Mouse (Mus musculus): ENCODE results near the gene Pitpnc1. TPM values are rescaled to one million over a fixed set of nuclear protein-coding genes. Genes with fewer than 3 reads are reported as not detected.

Gene Pitpnc1
- polyA plus RNA-seq, 1 experiment from 2014 or later = 37.1 TPM

DNA sequence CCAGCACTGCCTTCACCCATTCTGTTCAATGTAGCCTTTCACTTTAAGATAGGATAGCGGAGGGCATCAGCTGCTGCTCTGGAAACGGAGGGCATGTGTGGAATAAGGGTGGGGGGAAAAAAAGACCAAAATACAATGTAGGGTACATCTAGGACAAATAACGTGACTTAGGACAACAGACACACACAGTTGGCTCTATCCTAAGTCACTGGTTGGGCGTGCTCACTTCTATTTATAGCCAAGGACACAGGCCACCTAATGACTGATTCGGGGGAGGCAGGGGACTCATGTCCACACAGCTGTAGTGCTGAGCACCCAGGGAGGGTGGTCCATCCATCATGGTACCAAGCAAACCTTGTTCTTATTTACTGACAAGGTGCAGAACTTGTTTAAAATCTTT lies 245.2 kb downstream of the Pitpnc1 start:
- Histone ChIP-seq H3K27ac (no peak overlapping the region), H3K36me3 (peaks cover 48% of the 10 kb centered on the region), H3K27me3 (ENCODE audit: low read depth, poor library complexity, severe bottlenecking) (no peaks in the 10 kb centered on the region), H3K4me3 (no peak overlapping the region), H3K4me1 (peaks cover 33% of the 10 kb centered on the region), H3K9me3 (replicated peaks) (no peaks in the 10 kb centered on the region)
- DNase-seq (ENCODE audit: low spot score) = no peak
- 91% methylated on average over 5 of the region's 5 CpGs for WGBS

DNA sequence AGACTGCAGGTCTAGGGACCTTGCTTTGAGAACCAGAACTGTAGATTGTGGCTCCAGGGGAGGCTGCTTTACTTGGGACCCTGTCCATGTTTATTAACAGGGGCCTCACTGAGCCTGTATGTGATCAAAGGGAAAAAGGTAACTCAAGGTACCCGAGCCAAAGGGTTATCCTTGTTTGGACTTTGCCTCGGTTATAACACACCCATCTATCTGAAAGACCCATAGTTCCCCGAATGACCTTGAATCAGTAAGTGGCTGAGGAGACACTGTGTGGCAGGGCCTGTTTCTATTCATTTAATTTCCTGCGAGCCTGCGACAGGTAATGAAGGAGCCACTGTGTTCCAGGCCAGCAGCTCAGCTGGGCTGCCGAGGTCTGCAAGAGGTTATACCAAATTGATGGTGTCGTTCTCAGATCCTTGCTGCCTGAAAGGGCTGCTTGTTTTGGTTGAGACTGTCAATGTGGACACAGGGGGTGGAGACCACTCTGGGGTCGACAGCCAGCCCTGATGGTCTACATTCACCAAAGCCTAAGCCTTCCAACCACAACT lies 246.8 kb downstream of the Pitpnc1 start:
- DNase-seq (ENCODE audit: low spot score) = no peak
- Histone ChIP-seq H3K4me1 (peaks cover 24% of the 10 kb centered on the region), H3K27ac (no peak overlapping the region), H3K9me3 (replicated peaks) (no peaks in the 10 kb centered on the region), H3K36me3 (peaks cover 50% of the 10 kb centered on the region), H3K4me3 (no peak overlapping the region), H3K27me3 (ENCODE audit: low read depth, poor library complexity, severe bottlenecking) (no peaks in the 10 kb centered on the region)
- WGBS = 63% methylated on average over 8 of the region's 8 CpGs

DNA sequence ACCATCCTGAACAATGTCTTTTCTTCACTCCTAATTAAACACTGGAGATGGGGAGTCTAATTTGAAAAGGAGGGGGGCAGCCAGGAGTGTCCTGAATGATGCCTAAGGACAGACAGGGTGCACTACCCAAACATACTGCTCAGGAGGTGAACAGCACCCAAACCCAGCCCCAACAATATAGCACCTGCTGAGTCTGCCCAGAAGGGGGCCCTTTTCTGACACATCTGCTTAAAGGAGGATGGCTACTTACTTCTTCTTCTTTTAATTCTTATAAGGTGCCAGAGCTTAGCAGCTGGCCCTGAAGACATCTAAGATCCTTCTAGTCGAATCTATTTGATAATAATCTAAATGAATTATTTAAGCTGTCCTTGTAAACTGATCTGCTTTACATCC lies 247.3 kb downstream of the Pitpnc1 start:
- no peaks in the 10 kb centered on the region for H3K27me3 ChIP-seq (ENCODE audit: low read depth, poor library complexity, severe bottlenecking)
- 86% methylated on average over 1 of the region's 1 CpGs for WGBS

DNA sequence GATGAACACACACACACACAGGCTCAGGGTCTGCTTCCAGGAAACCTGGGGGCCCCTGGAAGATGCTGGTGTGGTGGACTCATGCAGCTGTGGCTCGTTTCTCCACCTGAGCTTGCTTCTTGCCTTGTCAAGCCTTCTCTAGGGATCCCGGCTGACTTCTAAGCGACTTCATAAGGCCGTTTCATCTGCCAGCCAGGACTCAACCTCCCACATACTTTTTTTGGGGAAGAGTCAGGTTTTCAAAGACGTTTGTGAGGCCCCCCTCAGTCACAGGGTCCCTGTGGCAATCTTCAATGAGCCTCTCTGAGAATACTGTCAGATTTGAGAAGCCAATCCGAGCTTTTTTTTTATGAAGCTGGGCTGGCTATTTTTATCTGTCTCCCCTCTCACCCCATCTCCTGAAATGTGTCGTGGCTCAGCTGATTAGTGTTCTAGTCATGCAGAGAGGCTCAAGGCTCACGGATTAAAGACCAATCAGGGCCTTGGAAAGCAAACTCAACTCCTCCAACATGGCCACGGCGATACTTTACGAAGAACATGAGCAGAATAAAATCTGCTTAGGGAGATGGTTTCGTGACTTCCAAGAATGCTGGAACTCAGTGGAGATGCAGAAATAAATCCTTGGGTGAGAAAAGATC lies 247.8 kb downstream of the Pitpnc1 start:
- Histone ChIP-seq H3K4me3 (no peak overlapping the region), H3K27ac (no peak overlapping the region), H3K27me3 (ENCODE audit: low read depth, poor library complexity, severe bottlenecking) (no peaks in the 10 kb centered on the region), H3K9me3 (replicated peaks) (no peaks in the 10 kb centered on the region), H3K4me1 (peaks cover 24% of the 10 kb centered on the region), H3K36me3 (peaks cover 39% of the 10 kb centered on the region)
- no peak for DNase-seq (ENCODE audit: low spot score)
- WGBS = 84% methylated on average over 12 of the region's 12 CpGs

More for the DNA sequence above, 247.3 kb downstream of the Pitpnc1 start:
- Histone ChIP-seq H3K27ac (no peak overlapping the region), H3K4me1 (peaks cover 24% of the 10 kb centered on the region), H3K9me3 (replicated peaks) (no peaks in the 10 kb centered on the region), H3K4me3 (no peak overlapping the region), H3K36me3 (peaks cover 44% of the 10 kb centered on the region)
- no peak for DNase-seq (ENCODE audit: low spot score)

DNA sequence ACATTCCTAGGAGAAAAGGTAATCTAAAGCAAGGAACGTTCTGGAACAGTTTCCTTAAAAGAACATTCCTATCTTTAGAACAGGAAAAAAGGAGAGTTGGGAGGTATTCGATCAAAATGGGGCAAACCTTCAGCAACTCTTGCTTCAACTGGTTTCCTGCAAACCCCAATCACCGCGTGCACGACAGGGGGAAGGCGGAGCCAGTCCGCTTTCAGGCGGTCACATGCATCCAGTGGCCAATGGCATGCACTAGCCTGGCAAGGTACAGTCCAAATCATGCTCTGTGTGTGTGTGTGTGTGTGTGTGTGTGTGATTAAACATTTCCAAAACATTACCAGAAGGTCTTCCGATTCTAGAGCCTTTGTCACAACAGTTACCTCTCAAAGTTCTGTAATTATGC lies 255.4 kb downstream of the Pitpnc1 start:
- Histone ChIP-seq H3K27ac (no peak overlapping the region), H3K27me3 (ENCODE audit: low read depth, poor library complexity, severe bottlenecking) (no peaks in the 10 kb centered on the region), H3K9me3 (replicated peaks) (no peaks in the 10 kb centered on the region), H3K36me3 (peaks cover 50% of the 10 kb centered on the region), H3K4me3 (no peak overlapping the region), H3K4me1 (peaks cover 9% of the 10 kb centered on the region; the same call in 1 of the 2 replicates)
- 89% methylated on average over 9 of the region's 9 CpGs for WGBS
- DNase-seq (ENCODE audit: low spot score) = no peak

GRCm38 (mm10) chr11:107213745-107214144 lies 256.8 kb downstream of the Pitpnc1 start:
- no peak for DNase-seq (ENCODE audit: low spot score)
- Histone ChIP-seq H3K9me3 (replicated peaks) (no peaks in the 10 kb centered on the region), H3K27me3 (ENCODE audit: low read depth, poor library complexity, severe bottlenecking) (no peaks in the 10 kb centered on the region), H3K4me3 (no peak overlapping the region), H3K27ac (no peak overlapping the region), H3K36me3 (peaks cover 49% of the 10 kb centered on the region), H3K4me1 (peaks cover 9% of the 10 kb centered on the region; the same call in 1 of the 2 replicates)
- WGBS = 82% methylated on average over 5 of the region's 5 CpGs

DNA sequence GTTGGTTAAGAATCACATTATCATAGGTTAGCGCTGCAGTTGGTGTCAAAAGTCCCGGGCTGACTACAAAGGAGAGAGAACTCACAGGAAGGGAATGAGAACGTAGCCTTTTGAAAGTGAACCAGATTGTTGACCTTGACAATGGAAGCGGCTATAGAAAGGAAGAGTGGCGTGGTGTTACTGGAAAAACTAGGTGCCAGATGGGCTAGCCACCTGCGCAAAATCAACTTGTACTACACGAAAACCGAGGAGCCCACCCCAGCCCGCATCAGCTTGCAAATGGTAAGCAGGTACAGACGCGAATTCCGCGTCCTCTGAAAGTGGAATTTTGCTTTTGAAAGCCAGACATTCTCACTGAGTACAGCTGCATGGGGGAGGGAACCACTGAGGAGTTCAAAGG lies 260.7 kb downstream of the Pitpnc1 start:
- peaks cover 35% of the 10 kb centered on the region for H3K36me3 ChIP-seq
- no peak overlapping the region for H3K4me3 ChIP-seq
- DNase-seq (ENCODE audit: low spot score) = no peak
- 91% methylated on average over 13 of the region's 13 CpGs for WGBS
- peaks cover 13% of the 10 kb centered on the region for H3K4me1 ChIP-seq
- H3K27ac ChIP-seq = no peak overlapping the region
- H3K27me3 ChIP-seq (ENCODE audit: low read depth, poor library complexity, severe bottlenecking) = no peaks in the 10 kb centered on the region
- H3K9me3 ChIP-seq (replicated peaks) = no peaks in the 10 kb centered on the region

GRCm38 (mm10) chr11:107201773-107202172 lies 268.7 kb downstream of the Pitpnc1 start:
- H3K9me3 ChIP-seq (replicated peaks) = no peaks in the 10 kb centered on the region
- no peak for DNase-seq (ENCODE audit: low spot score)
- H3K36me3 ChIP-seq = no peaks in the 10 kb centered on the region
- peaks cover 4% of the 10 kb centered on the region; the same call in 1 of the 2 replicates for H3K4me1 ChIP-seq
- no peaks in the 10 kb centered on the region for H3K27me3 ChIP-seq (ENCODE audit: low read depth, poor library complexity, severe bottlenecking)
- H3K27ac ChIP-seq = no peak overlapping the region
- WGBS = 94% methylated on average over 11 of the region's 11 CpGs
- H3K4me3 ChIP-seq = no peak overlapping the region

DNA sequence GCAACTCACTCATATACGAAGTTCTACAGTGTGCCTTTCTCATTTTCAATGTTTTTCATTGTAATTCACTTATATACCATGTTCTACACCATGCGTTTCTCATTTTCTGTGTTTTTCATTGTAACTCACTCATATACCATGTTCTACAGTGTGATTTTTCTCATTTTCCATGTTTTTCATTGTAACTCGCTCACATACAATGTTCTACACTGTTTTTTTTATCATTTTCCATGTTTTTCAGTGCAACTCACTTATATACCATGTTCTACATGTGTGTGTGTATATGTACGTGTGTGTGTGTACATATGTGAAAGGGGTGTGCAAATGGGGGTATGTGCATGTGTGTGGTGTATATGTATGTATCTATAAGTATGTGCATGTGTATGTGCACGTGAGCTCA lies 271.2 kb downstream of the Pitpnc1 start:
- Histone ChIP-seq H3K4me3 (no peak overlapping the region), H3K36me3 (no peaks in the 10 kb centered on the region), H3K4me1 (no peaks in the 10 kb centered on the region), H3K9me3 (replicated peaks) (no peaks in the 10 kb centered on the region), H3K27me3 (ENCODE audit: low read depth, poor library complexity, severe bottlenecking) (no peaks in the 10 kb centered on the region), H3K27ac (no peak overlapping the region)
- DNase-seq (ENCODE audit: low spot score) = no peak
- 79% methylated on average over 5 of the region's 5 CpGs for WGBS

DNA sequence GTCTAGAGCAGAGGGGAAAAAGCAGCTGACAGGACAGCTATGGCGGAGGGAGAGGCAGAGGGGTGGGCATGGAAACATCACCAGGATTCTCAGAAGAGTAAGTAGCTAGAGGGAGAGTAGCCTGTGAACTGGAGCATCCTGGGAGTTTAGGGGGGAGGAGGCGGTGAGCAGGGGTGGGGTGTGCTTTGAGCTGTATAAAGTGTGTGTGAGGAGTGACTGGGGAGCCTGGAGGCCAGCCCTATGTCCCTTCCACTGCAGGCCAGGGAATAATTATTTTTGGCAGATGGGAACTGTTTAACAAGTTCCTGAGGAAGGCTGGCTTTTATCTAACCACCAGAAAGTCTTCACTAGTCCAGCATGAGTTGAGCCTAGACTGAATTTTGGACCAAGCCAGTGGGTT lies 275.2 kb downstream of the Pitpnc1 start:
- Histone ChIP-seq H3K4me3 (no peak overlapping the region), H3K9me3 (replicated peaks) (no peaks in the 10 kb centered on the region), H3K4me1 (no peaks in the 10 kb centered on the region), H3K36me3 (no peaks in the 10 kb centered on the region), H3K27ac (no peak overlapping the region), H3K27me3 (ENCODE audit: low read depth, poor library complexity, severe bottlenecking) (no peaks in the 10 kb centered on the region)
- WGBS = 68% methylated on average over 2 of the region's 2 CpGs
- no peak for DNase-seq (ENCODE audit: low spot score)

GRCm38 (mm10) chr11:107190376-107190775 lies 280.1 kb downstream of the Pitpnc1 start:
- H3K4me3 ChIP-seq = no peak overlapping the region
- WGBS = 88% methylated on average over 2 of the region's 2 CpGs
- no peak for DNase-seq (ENCODE audit: low spot score)
- no peaks in the 10 kb centered on the region for H3K27me3 ChIP-seq (ENCODE audit: low read depth, poor library complexity, severe bottlenecking)
- H3K4me1 ChIP-seq = peaks cover 5% of the 10 kb centered on the region
- no peaks in the 10 kb centered on the region for H3K9me3 ChIP-seq (replicated peaks)
- no peak overlapping the region for H3K27ac ChIP-seq
- H3K36me3 ChIP-seq = peaks cover 19% of the 10 kb centered on the region

DNA sequence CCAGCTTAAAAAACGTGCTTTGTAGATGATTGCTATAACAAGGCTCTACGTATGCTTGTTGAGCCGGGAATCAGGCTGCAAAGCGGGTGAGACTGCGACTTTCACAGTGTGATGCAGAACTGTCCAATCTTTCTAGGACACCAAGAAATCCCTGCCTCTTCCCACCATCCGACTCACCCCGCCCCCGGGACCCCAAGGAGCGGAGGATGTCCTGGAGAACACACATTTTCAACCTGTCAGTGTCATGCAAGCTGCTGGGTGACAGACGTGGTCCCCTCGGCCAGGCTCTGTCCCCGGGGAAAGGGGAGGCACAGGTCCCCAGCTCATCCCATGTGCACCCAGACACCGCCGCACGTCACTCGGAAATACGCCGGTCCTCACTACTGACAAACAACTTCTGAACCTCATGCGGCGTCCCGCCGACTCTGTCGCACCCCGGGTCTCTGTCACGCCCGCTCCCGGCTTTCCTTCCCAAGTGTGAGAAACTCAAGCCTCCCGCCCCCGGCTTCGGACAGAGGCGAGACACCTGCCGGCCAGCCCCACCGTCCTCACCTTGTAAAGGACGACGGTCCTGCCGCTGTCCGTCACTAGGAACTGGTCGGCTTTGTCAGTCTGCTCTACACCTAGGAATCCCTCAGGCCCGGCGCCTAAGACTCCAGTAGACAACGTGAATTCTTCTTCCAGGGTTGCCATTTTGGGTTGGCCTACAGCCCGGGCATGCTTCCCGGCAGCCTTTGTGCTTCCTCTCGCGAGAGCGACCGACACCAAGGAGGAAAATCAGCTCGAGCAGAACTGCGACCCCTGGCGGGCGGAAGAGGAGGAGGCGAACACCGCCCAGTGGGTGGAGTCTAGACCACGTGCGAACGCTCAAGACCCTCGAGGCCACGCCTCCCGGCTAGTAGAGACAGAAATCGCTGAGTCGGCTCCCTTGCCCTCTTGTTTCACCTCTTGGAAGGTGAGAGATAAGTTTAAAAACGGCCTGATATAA lies 281.6 kb downstream of the Pitpnc1 start, which contains the start of gene Nol11:
Nol11 (minus strand) TSS at position 817 of the 988 bp plus-strand sequence.
- H3K27ac ChIP-seq = peak within 1 kb of the TSS; percentile 91
- DNase-seq (ENCODE audit: low spot score) = peak; percentile 100
- peaks cover 34% of the 10 kb centered on the region for H3K36me3 ChIP-seq
- WGBS = under 1% methylated on average over 62 of the region's 62 CpGs
- H3K9me3 ChIP-seq (replicated peaks) = no peaks in the 10 kb centered on the region
- no peaks in the 10 kb centered on the region for H3K27me3 ChIP-seq (ENCODE audit: low read depth, poor library complexity, severe bottlenecking)
- H3K4me3 ChIP-seq = peak within 1 kb of the TSS; percentile 78
- peaks cover 5% of the 10 kb centered on the region for H3K4me1 ChIP-seq

GRCm38 (mm10) chr11:107183777-107184176 lies 286.7 kb downstream of the Pitpnc1 start:
- no peaks in the 10 kb centered on the region for H3K9me3 ChIP-seq (replicated peaks)
- H3K4me3 ChIP-seq = no peak overlapping the region
- DNase-seq (ENCODE audit: low spot score) = no peak
- no peaks in the 10 kb centered on the region for H3K27me3 ChIP-seq (ENCODE audit: low read depth, poor library complexity, severe bottlenecking)
- H3K36me3 ChIP-seq = peaks cover 85% of the 10 kb centered on the region
- no peak overlapping the region for H3K27ac ChIP-seq
- peaks cover 5% of the 10 kb centered on the region for H3K4me1 ChIP-seq
- 92% methylated on average over 8 of the region's 8 CpGs for WGBS
